Mouse (Mus musculus): Measurements from ENCODE around the gene Hoxa2. TPM values are rescaled to one million over a fixed set of nuclear protein-coding genes. Genes with fewer than 3 reads are reported as not detected.

Hoxa2 gene
- total and polyA plus RNA-seq, 3 experiments, result not detected

DNA sequence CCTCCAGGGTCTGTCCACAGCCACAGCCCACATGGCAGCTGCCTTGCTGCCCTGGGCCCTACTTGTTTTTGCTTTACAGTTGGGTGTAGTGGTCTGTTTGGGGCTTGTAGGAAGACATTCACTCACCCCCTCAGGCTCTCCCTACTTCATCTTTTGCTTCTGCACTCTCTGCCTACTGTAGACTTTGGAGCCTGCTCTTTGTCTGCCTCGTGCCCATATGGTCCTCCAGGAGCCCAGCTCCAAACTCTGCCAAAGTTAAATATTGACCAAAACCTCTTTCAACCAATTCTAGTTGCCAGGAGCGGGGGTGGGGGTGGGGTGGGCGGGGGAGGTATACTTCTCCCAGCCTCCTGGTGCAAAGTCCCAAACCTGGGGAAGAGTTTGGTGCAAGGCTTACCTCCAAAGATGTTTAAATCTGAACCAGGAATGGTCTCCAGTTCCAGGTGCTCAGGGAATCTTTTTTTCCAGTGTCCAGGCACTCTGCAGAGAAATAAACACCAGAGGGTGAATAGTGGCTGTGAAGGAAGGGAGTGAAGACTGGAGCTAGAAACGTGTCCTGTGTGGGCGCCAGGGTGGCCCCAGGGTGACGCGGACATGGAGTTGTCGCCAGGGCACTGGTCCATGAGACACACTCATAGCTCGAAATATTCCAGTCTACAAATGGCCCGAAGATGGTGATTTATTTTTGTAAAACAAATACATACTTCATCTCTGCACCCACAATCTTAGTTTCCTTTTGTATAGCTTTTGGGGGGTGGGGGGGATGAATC is 18.9 kb upstream of the Hoxa2 start:
- no peaks in the 10 kb centered on the region for H3K9me3 ChIP-seq (replicated peaks; ENCODE audit: insufficient read depth, low read length)
- TF ChIP-seq POLR2AphosphoS5 (IDR thresholded peaks at IDR 0.05; ENCODE audit: borderline replicate concordance, low read depth, low read length) (no peak), MAFK (IDR thresholded peaks at IDR 0.05; ENCODE audit: borderline replicate concordance, low read depth, low read length) (no peak), SIN3A (IDR thresholded peaks at IDR 0.05; ENCODE audit: low read length) (no peak), ELF1 (IDR thresholded peaks at IDR 0.05; ENCODE audit: low read depth, low read length) (no peak), ZNF384 (IDR thresholded peaks at IDR 0.05; ENCODE audit: low read depth, low read length) (no peak), TCF12 (IDR thresholded peaks at IDR 0.05; ENCODE audit: low read depth, low read length) (no peak), MAZ (IDR thresholded peaks at IDR 0.05; ENCODE audit: low read depth, low read length) (no peak), CHD1 (IDR thresholded peaks at IDR 0.05; ENCODE audit: low read depth, low read length) (no peak), POLR2A (IDR thresholded peaks at IDR 0.05; ENCODE audit: control insufficient read depth in 1 of 2, insufficient read depth in 1 of 2, low read depth in 1 of 2, low read length in 2 of 2, poor library complexity in 1 of 2) (no peak)
- H3K4me3 ChIP-seq (ENCODE audit: control insufficient read depth in 1 of 2, insufficient read depth in 1 of 2, low read depth in 2 of 2, low read length in 2 of 2), result no peak overlapping the region
- no peaks in the 10 kb centered on the region for H3K4me1 ChIP-seq (ENCODE audit: control insufficient read depth in 1 of 2, insufficient read depth in 2 of 2, low read length in 2 of 2)
- H3K36me3 ChIP-seq (ENCODE audit: control insufficient read depth in 1 of 2, insufficient read depth in 2 of 2, low read length in 2 of 2), result no peaks in the 10 kb centered on the region
- H3K79me2 ChIP-seq (ENCODE audit: control insufficient read depth, insufficient read depth, low read length, poor library complexity), result no peaks in the 10 kb centered on the region
- no peak overlapping the region for H3K27ac ChIP-seq (ENCODE audit: control insufficient read depth, low read depth, low read length)
- no peak overlapping the region for H3K9ac ChIP-seq (ENCODE audit: control insufficient read depth, low read depth, low read length, poor library complexity, severe bottlenecking)
- DNase-seq (ENCODE audit: low read depth, low spot score), result no peak
- no peaks in the 10 kb centered on the region for H3K27me3 ChIP-seq (ENCODE audit: control insufficient read depth in 1 of 2, insufficient read depth in 2 of 2, low read length in 2 of 2)

DNA sequence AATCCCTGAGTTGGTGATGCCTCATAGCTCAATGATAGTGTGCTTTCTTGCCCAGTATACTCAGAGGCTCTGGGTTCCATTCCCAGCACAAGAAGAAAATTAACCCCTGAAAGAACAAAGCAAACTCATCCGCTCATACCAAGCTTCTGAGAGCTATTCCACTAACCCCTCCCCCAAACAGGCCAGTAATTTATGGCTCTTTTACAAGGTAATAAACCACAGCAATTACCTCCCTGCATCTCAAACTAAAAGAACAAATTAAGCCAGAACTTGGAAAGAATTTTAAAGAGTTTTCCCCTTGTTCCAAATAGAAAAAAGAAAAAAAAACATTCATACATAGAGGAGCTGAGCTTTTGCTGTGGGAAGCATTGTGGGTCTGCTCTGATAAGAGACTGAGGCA is 18.2 kb upstream of the Hoxa2 start:
- DNase-seq (ENCODE audit: low read depth, low spot score), result no peak
- no peaks in the 10 kb centered on the region for H3K36me3 ChIP-seq (ENCODE audit: control insufficient read depth in 1 of 2, insufficient read depth in 2 of 2, low read length in 2 of 2)

More for the DNA sequence above, 18.2 kb upstream of the Hoxa2 start:
- Histone ChIP-seq H3K9ac (ENCODE audit: control insufficient read depth, low read depth, low read length, poor library complexity, severe bottlenecking) (no peak overlapping the region), H3K27ac (ENCODE audit: control insufficient read depth, low read depth, low read length) (no peak overlapping the region), H3K9me3 (replicated peaks; ENCODE audit: insufficient read depth, low read length) (no peaks in the 10 kb centered on the region), H3K27me3 (ENCODE audit: control insufficient read depth in 1 of 2, insufficient read depth in 2 of 2, low read length in 2 of 2) (no peaks in the 10 kb centered on the region), H3K4me3 (ENCODE audit: control insufficient read depth in 1 of 2, insufficient read depth in 1 of 2, low read depth in 2 of 2, low read length in 2 of 2) (no peak overlapping the region), H3K79me2 (ENCODE audit: control insufficient read depth, insufficient read depth, low read length, poor library complexity) (no peaks in the 10 kb centered on the region), H3K4me1 (ENCODE audit: control insufficient read depth in 1 of 2, insufficient read depth in 2 of 2, low read length in 2 of 2) (no peaks in the 10 kb centered on the region)
- no peak for TF ChIP-seq TCF12 (IDR thresholded peaks at IDR 0.05; ENCODE audit: low read depth, low read length)
- TF ChIP-seq CTCF (IDR thresholded peaks at IDR 0.05 in 2 of 3, conservative IDR thresholded peaks at IDR 0.05 in 1 of 3; ENCODE audit: control insufficient read depth in 1 of 3, insufficient read depth in 1 of 3, low read depth in 2 of 3, low read length in 3 of 3, poor library complexity in 1 of 3, severe bottlenecking in 1 of 3), result no peak
- no peak for TF ChIP-seq POLR2AphosphoS5 (IDR thresholded peaks at IDR 0.05; ENCODE audit: borderline replicate concordance, low read depth, low read length)
- TF ChIP-seq MAZ (IDR thresholded peaks at IDR 0.05; ENCODE audit: low read depth, low read length), result no peak
- TF ChIP-seq ELF1 (IDR thresholded peaks at IDR 0.05; ENCODE audit: low read depth, low read length), result no peak
- no peak for TF ChIP-seq GABPA (IDR thresholded peaks at IDR 0.05; ENCODE audit: low read depth, low read length)
- TF ChIP-seq ZNF384 (IDR thresholded peaks at IDR 0.05; ENCODE audit: low read depth, low read length), result no peak
- TF ChIP-seq KAT2A (conservative IDR thresholded peaks at IDR 0.05; ENCODE audit: low read depth, low read length), result no peak
- TF ChIP-seq GATA1 (IDR thresholded peaks at IDR 0.05; ENCODE audit: low read depth, low read length), result no peak
- no peak for TF ChIP-seq TBP (IDR thresholded peaks at IDR 0.05; ENCODE audit: low read depth, low read length)
- TF ChIP-seq MEF2A (IDR thresholded peaks at IDR 0.05; ENCODE audit: extremely low read depth, insufficient replicate concordance, low read depth, low read length, poor library complexity, severe bottlenecking), result no peak
- TF ChIP-seq SIN3A (IDR thresholded peaks at IDR 0.05; ENCODE audit: low read length), result no peak
- no peak for TF ChIP-seq RAD21 (IDR thresholded peaks at IDR 0.05; ENCODE audit: low read depth, low read length)
- no peak for TF ChIP-seq BHLHE40 (IDR thresholded peaks at IDR 0.05; ENCODE audit: borderline replicate concordance, low read depth, low read length)
- no peak for TF ChIP-seq POLR2A (IDR thresholded peaks at IDR 0.05; ENCODE audit: control insufficient read depth in 1 of 2, insufficient read depth in 1 of 2, low read depth in 1 of 2, low read length in 2 of 2, poor library complexity in 1 of 2)
- TF ChIP-seq MYB (IDR thresholded peaks at IDR 0.05; ENCODE audit: low read depth, low read length), result no peak
- TF ChIP-seq CHD1 (IDR thresholded peaks at IDR 0.05; ENCODE audit: low read depth, low read length), result no peak
- TF ChIP-seq MXI1 (IDR thresholded peaks at IDR 0.05; ENCODE audit: low read depth, low read length), result no peak
- TF ChIP-seq EP300 (IDR thresholded peaks at IDR 0.05; ENCODE audit: low read depth in 1 of 2, low read length in 2 of 2), result no peak
- no peak for TF ChIP-seq MAFK (IDR thresholded peaks at IDR 0.05; ENCODE audit: borderline replicate concordance, low read depth, low read length)

All from MEL (cell line).